Mouse (Mus musculus): ENCODE measurements around the gene Fuk.
"Not testable (repeated sequence)": the region's sequence is repeated elsewhere in the genome, so short reads cannot be mapped to it uniquely, and the experiment has no call there.

The Fuk gene

GRCm38 (mm10) chr8:110901839-110902578 lies at the start of gene Fuk:
Gene Fuk, minus strand, starts transcription at chr8:110902488.
- peak; percentile 80 to 88 for DNase-seq (ENCODE audit: low spot score in 2 of 2)

- peak in 1 of 2 experiments; percentile 59 for DNase-seq (ENCODE audit: low spot score in 2 of 2)
These were observed 47.8 kb upstream of the Fuk start for GRCm38 (mm10) chr8:110950065-110950484.

- DNase-seq (ENCODE audit: low spot score in 2 of 2) = no peak
These were observed 43.4 kb upstream of the Fuk start for GRCm38 (mm10) chr8:110945716-110946115.

GRCm38 (mm10) chr8:110944276-110944876 lies 42.1 kb upstream of the Fuk start:
- DNase-seq (ENCODE audit: low spot score in 2 of 2) = no peak

GRCm38 (mm10) chr8:110941453-110941948 lies 39.2 kb upstream of the Fuk start:
- no peak for DNase-seq (ENCODE audit: low spot score in 2 of 2)

- no peak for DNase-seq (ENCODE audit: low spot score in 2 of 2)
These were observed 38.6 kb upstream of the Fuk start for GRCm38 (mm10) chr8:110940682-110941452.

GRCm38 (mm10) chr8:110938882-110939589 lies 36.7 kb upstream of the Fuk start:
- DNase-seq (ENCODE audit: low spot score in 2 of 2) = peak in 1 of 2 experiments; percentile 53

- DNase-seq (ENCODE audit: low spot score in 2 of 2) = no peak
These were observed 33.9 kb upstream of the Fuk start for GRCm38 (mm10) chr8:110936217-110936616.

GRCm38 (mm10) chr8:110933272-110933671 lies 31.0 kb upstream of the Fuk start:
- DNase-seq (ENCODE audit: low spot score in 2 of 2) = no peak

- no peak for DNase-seq (ENCODE audit: low spot score in 2 of 2)
These were observed 30.2 kb upstream of the Fuk start for GRCm38 (mm10) chr8:110932444-110932843.

GRCm38 (mm10) chr8:110931176-110931939 lies 29.1 kb upstream of the Fuk start:
- DNase-seq (ENCODE audit: low spot score in 2 of 2) = peak in 1 of 2 experiments; percentile 48

GRCm38 (mm10) chr8:110929672-110930071 lies 27.4 kb upstream of the Fuk start:
- DNase-seq (ENCODE audit: low spot score in 2 of 2) = not testable (repeated sequence)

- peak in 1 of 2 experiments; percentile 60 for DNase-seq (ENCODE audit: low spot score in 2 of 2)
These were observed 26.8 kb upstream of the Fuk start for GRCm38 (mm10) chr8:110929066-110929465.

- DNase-seq (ENCODE audit: low spot score in 2 of 2) = peak in 1 of 2 experiments; percentile 38
These were observed 26.1 kb upstream of the Fuk start for GRCm38 (mm10) chr8:110928435-110928834.

- no peak for DNase-seq (ENCODE audit: low spot score in 2 of 2)
These were observed 24.4 kb upstream of the Fuk start for GRCm38 (mm10) chr8:110926690-110927089.

- DNase-seq (ENCODE audit: low spot score in 2 of 2) = no peak
These were observed 23.4 kb upstream of the Fuk start for GRCm38 (mm10) chr8:110925691-110926140.

- DNase-seq (ENCODE audit: low spot score in 2 of 2) = peak in 1 of 2 experiments; percentile 78
These were observed 19.4 kb upstream of the Fuk start for GRCm38 (mm10) chr8:110921492-110922230.

- DNase-seq (ENCODE audit: low spot score in 2 of 2) = no peak
These were observed 18.5 kb upstream of the Fuk start for GRCm38 (mm10) chr8:110920773-110921277.

- DNase-seq (ENCODE audit: low spot score in 2 of 2) = peak in 1 of 2 experiments; percentile 74
These were observed 17.9 kb upstream of the Fuk start for GRCm38 (mm10) chr8:110920032-110920772.
